Mouse (Mus musculus) midbrain, postnatal 0 days (tissue): Measurements from ENCODE around the gene 1110008L16Rik. TPM values are rescaled to one million over a fixed set of nuclear protein-coding genes. Genes with fewer than 3 reads are reported as not detected.

Experiments
- ATAC-seq: fragments of 200-750 bp; cut with Nextera tagmentation; 2 replicates; pipeline ENCODE4 v1.8.0; 2017; ENCODE audit warnings: moderate number of reproducible peaks, mild to moderate bottlenecking, moderate TSS enrichment, moderate library complexity; ENCODE audit not compliant: low FRiP score
- DNase-seq: peaks from one replicate; pipeline ENCODE4 v3.0.0-alpha.2; 2015; ENCODE audit warnings: low spot score
- H3K27ac ChIP-seq: fragments of 300-500 bp; sonication (generic); 2 replicates; pipeline ENCODE4 v1.5.1; 2014; ENCODE audit warnings: low read depth, mild to moderate bottlenecking, low read length, mixed read lengths
- H3K27me3 ChIP-seq: fragments of 300-500 bp; sonication (generic); 2 replicates; pipeline ENCODE4 v1.6.1; 2014; ENCODE audit warnings: low read length, control low read depth, mixed read lengths; ENCODE audit not compliant: insufficient read depth
- H3K36me3 ChIP-seq: fragments of 300-500 bp; sonication (generic); 2 replicates; pipeline ENCODE4 v1.6.1; 2014; ENCODE audit warnings: low read length, control low read depth, mixed read lengths; ENCODE audit not compliant: insufficient read depth
- H3K4me1 ChIP-seq: fragments of 300-500 bp; sonication (generic); 2 replicates; pipeline ENCODE4 v1.6.1; 2014; ENCODE audit warnings: mild to moderate bottlenecking, control low read depth, antibody characterized with exemption, low read length, mixed read lengths; ENCODE audit not compliant: insufficient read depth
- H3K4me2 ChIP-seq: fragments of 300-500 bp; sonication (generic); 2 replicates; pipeline ENCODE4 v1.6.1; 2014; ENCODE audit warnings: low read depth, mild to moderate bottlenecking, low read length, mixed read lengths; ENCODE audit not compliant: poor library complexity, severe bottlenecking
- H3K4me3 ChIP-seq: fragments of 300-500 bp; sonication (generic); 2 replicates; pipeline ENCODE4 v1.5.1; 2014; ENCODE audit warnings: low read depth, mild to moderate bottlenecking, low read length, moderate library complexity
- H3K9ac ChIP-seq: fragments of 300-500 bp; sonication (generic); replicated peaks from 2 replicates; pipeline ENCODE4 v1.6.1; 2014; ENCODE audit warnings: mild to moderate bottlenecking, low read length, moderate library complexity, mixed read lengths; ENCODE audit not compliant: poor library complexity, severe bottlenecking
- H3K9me3 ChIP-seq: fragments of 300-500 bp; sonication (generic); 2 replicates; pipeline ENCODE4 v1.6.1; 2016; ENCODE audit warnings: low read length, control low read depth
- CTCF ChIP-seq: IDR thresholded peaks from 2 replicates; pipeline ENCODE4 v1.5.1; 2016; ENCODE audit warnings: antibody characterized with exemption, mild to moderate bottlenecking
- WGBS: fragments of 180-500 bp; shearing (Covaris S2); extraction: QIAGEN DNeasy Blood & Tissue Kit; methylation state at CpG from one replicate; pipeline ENCODE4 v1.1.7; 2014; 5-methylcytosine and 5-hydroxymethylcytosine counted together
- polyA plus RNA-seq: library from polyadenylated mRNA; unstranded; fragments of >200 nt; fragmentation: Nextera tagmentation; extraction: Ambion mirVana; gene quantifications from 2 replicates; pipeline ENCODE4 v1.2.1, GENCODE M21; 2015
- total RNA-seq: library from RNA; depleted of rRNA; stranded (reverse); fragments of >200 nt; gene quantifications from 2 replicates; pipeline ENCODE4 v1.2.3, GENCODE M21; 2014

The 1110008L16Rik gene
- total and polyA plus RNA-seq, 2 experiments from 2014 or later, result 6.5 to 8.9 TPM

DNA sequence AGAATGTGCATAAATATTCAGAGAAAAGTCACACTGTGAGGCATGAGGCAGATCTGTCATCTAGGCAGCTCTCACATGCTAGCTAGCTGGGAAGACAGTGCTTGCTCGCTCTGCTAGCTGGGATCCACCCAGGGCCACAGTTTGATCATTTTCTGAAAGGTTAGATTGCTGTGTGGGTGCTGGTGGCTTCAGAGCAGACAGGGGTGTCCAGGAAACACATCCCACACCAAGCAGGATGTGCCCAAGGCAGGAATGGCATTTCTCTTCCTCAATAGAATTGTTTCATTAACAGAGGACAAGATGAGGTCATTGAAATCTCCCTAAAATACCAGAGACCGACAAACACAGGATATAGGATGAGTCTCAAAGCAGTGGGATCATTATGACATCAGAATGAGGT is 65.7 kb downstream of the 1110008L16Rik start:
- Histone ChIP-seq H3K27me3 (no peaks in the 10 kb centered on the region), H3K4me2 (no peak overlapping the region), H3K36me3 (no peaks in the 10 kb centered on the region), H3K9me3 (no peaks in the 10 kb centered on the region), H3K4me1 (no peaks in the 10 kb centered on the region), H3K9ac (no peak overlapping the region), H3K27ac (no peak overlapping the region), H3K4me3 (no peak overlapping the region)
- TF ChIP-seq CTCF, result no peak
- DNase-seq (no peak), ATAC-seq (no peak)
- 79% methylated on average over 2 of the region's 2 CpGs for WGBS

GRCm38 (mm10) chr12:55372424-55373055 is 73.2 kb downstream of the 1110008L16Rik start:
- H3K27me3 ChIP-seq, result no peaks in the 10 kb centered on the region
- no peaks in the 10 kb centered on the region for H3K9me3 ChIP-seq
- 83% methylated on average over 3 of the region's 3 CpGs for WGBS
- H3K27ac ChIP-seq, result no peak overlapping the region
- ATAC-seq (no peak), DNase-seq (peak; percentile 5)
- no peak overlapping the region for H3K9ac ChIP-seq
- H3K4me1 ChIP-seq, result no peaks in the 10 kb centered on the region
- H3K4me2 ChIP-seq, result no peak overlapping the region
- H3K36me3 ChIP-seq, result 0 out of 2 replicates have a peak, but pooled peaks cover 3% of the 10 kb centered on the region
- peak; percentile 62 for TF ChIP-seq CTCF
- H3K4me3 ChIP-seq, result no peak overlapping the region

DNA sequence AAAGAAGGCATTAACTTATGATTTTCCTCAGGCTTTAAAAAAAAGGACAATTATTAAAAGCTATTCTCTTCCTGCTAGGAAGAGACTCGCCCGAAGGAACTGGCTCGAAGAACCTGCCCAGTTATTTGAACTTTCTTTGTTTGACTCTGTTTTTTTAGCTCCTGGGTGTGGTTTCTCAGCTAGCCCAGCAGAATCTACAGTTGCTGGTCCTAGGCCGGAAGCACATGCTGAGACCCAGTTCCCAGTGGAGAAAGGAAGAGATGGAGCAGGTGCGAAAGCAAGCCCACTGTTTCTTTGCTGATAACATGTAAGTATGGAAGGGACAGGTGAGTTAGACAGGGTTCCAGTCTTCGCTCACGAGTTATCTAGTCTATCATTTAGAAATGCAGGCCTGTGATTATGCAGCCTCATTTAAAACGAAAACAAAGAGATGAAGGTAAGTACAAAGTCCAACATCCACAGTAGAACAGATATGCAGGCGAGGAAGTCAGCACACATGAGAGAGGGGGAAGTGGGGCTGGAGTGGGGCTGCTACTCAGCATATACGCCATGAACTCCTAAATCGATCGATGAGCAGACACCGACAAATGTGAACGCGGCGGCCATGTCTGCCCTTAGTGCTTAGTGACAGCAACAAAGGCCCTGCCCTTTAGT is 77.7 kb downstream of the 1110008L16Rik start:
- Histone ChIP-seq H3K36me3 (peaks cover 5% of the 10 kb centered on the region; the same call in 1 of the 2 replicates), H3K27me3 (no peaks in the 10 kb centered on the region), H3K9ac (no peak overlapping the region), H3K9me3 (no peaks in the 10 kb centered on the region), H3K27ac (no peak overlapping the region), H3K4me1 (no peaks in the 10 kb centered on the region), H3K4me3 (no peak overlapping the region), H3K4me2 (no peak overlapping the region)
- no peak for ATAC-seq
- 89% methylated on average over 16 of the region's 16 CpGs for WGBS
- no peak for DNase-seq
- TF ChIP-seq CTCF, result no peak

- Histone ChIP-seq H3K4me3 (no peak overlapping the region), H3K36me3 (peaks cover 10% of the 10 kb centered on the region; the same call in 1 of the 2 replicates), H3K27me3 (no peaks in the 10 kb centered on the region), H3K4me1 (no peaks in the 10 kb centered on the region), H3K4me2 (no peak overlapping the region), H3K9me3 (no peaks in the 10 kb centered on the region), H3K27ac (no peak overlapping the region), H3K9ac (no peak overlapping the region)
- no peak for DNase-seq
- ATAC-seq, result no peak
- TF ChIP-seq CTCF, result no peak
- 71% methylated on average over 6 of the region's 6 CpGs for WGBS
Observed at GRCm38 (mm10) chr12:55377610-55377980, 78.2 kb downstream of the 1110008L16Rik start.

DNA sequence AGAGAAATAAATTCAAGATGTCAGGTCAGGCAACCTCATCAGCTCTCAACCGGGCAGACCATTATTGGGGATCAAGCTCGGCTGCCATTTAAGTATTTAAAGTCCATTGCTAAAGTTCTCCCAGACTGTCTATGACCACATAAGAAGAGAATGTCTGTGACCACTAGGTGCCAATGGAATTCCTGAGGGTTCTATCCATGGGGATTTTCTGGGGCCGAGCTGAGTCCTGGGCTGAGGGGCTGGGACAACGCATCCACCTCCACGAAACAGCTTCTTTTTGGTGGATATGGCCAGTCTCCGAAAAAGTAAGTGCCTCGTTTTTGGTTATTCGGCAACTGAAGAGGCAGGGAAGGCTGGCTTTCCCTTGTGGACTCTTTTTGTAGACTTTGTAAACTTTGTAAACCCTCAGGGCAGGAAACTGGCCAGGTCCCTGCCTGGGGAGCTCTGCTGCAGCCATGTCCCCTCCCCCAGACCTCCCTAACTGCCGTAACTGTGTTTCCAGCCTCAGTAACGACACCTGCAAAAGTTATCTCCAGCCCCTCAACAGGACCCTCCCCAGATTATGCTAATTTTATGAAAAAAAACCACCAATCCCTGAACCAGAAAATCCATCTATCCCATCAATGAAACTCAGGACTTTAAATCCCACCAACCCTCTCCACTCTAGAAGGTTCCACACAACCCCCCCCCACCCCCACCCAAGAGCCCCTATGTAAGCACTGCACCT is 84.8 kb downstream of the 1110008L16Rik start, which contains the start of gene Psma6:
Psma6 (plus strand) TSS at position 200 of the 727 bp plus-strand sequence.
- WGBS, result 84% methylated on average over 10 of the region's 10 CpGs
- ATAC-seq, result no peak
- no peak within 1 kb of the TSS for H3K27ac ChIP-seq

GRCm38 (mm10) chr12:55384826-55385225 is 85.4 kb downstream of the 1110008L16Rik start:
- Histone ChIP-seq H3K9ac (no peak overlapping the region), H3K36me3 (0 out of 2 replicates have a peak, but pooled peaks cover 8% of the 10 kb centered on the region), H3K27ac (no peak overlapping the region), H3K4me2 (no peak overlapping the region), H3K4me3 (no peak overlapping the region), H3K4me1 (no peaks in the 10 kb centered on the region), H3K9me3 (no peaks in the 10 kb centered on the region), H3K27me3 (no peaks in the 10 kb centered on the region)
- 95% methylated on average over 3 of the region's 3 CpGs for WGBS
- no peak for DNase-seq
- no peak for ATAC-seq
- no peak for TF ChIP-seq CTCF

More for the DNA sequence above, 84.8 kb downstream of the 1110008L16Rik start, which contains the start of gene Psma6:
- TF ChIP-seq CTCF, result no peak
- Histone ChIP-seq H3K27me3 (no peaks in the 10 kb centered on the region), H3K9ac (no peak within 1 kb of the TSS), H3K4me1 (no peaks in the 10 kb centered on the region), H3K9me3 (no peaks in the 10 kb centered on the region), H3K4me3 (no peak within 1 kb of the TSS), H3K4me2 (no peak within 1 kb of the TSS), H3K36me3 (peaks cover 8% of the 10 kb centered on the region; the same call in 1 of the 2 replicates)
- no peak for DNase-seq
